Mouse (Mus musculus) thymus, postnatal 0 days (tissue): ENCODE results near the gene Ddx6. TPM values are rescaled to one million over a fixed set of nuclear protein-coding genes. Genes with fewer than 3 reads are reported as not detected.

Source experiments
- DNase-seq: peaks from one replicate; pipeline ENCODE4 v3.0.0-alpha.2; 2015; ENCODE audit warnings: low spot score
- polyA plus RNA-seq: library from polyadenylated mRNA; unstranded; fragments of >200 nt; fragmentation: Nextera tagmentation; extraction: Ambion mirVana; gene quantifications from 2 replicates; pipeline ENCODE4 v1.2.1, GENCODE M21; 2015

The Ddx6 gene
- polyA plus RNA-seq, 1 experiment from 2014 or later, result 29.5 TPM

GRCm38 (mm10) chr9:44685346-44686330 lies 80.9 kb downstream of the Ddx6 start:
- DNase-seq, result peak; percentile 69

- DNase-seq, result no peak
These were observed 81.9 kb downstream of the Ddx6 start for GRCm38 (mm10) chr9:44686638-44687037.

GRCm38 (mm10) chr9:44688013-44688412 lies 83.3 kb downstream of the Ddx6 start:
- DNase-seq, result no peak

Other genes with a start within 250 kb of the Ddx6 start
- gene Vps11, start 243.2 kb upstream of the Ddx6 start, polyA plus RNA-seq, result 30.1 and 30.5 TPM in 2 replicates
- gene Hyou1, start 225.4 kb upstream of the Ddx6 start, polyA plus RNA-seq, result 13.1 and 18.5 TPM in 2 replicates
- gene Slc37a4, start 208.0 kb upstream of the Ddx6 start, polyA plus RNA-seq, result 16.4 and 18.1 TPM in 2 replicates
- 3,300 and 3,396 TPM in 2 replicates for gene Rps25, start 197.8 kb upstream of the Ddx6 start, polyA plus RNA-seq
- gene Trappc4, start 197.3 kb upstream of the Ddx6 start, polyA plus RNA-seq, result 166 and 171 TPM in 2 replicates
- gene Ccdc84, start 186.3 kb upstream of the Ddx6 start, polyA plus RNA-seq, result 24.6 and 27.0 TPM in 2 replicates
- not detected in 2 replicates for gene Foxr1, start 163.8 kb upstream of the Ddx6 start, polyA plus RNA-seq
- gene Upk2, start 149.9 kb upstream of the Ddx6 start, polyA plus RNA-seq, result 0.69 and 1.5 TPM in 2 replicates
- gene Bcl9l, start 122.1 kb upstream of the Ddx6 start, polyA plus RNA-seq, result 3.2 and 4.4 TPM in 2 replicates
- gene Cxcr5, start 43.0 kb upstream of the Ddx6 start, polyA plus RNA-seq, result 1.4 and 1.5 TPM in 2 replicates
- gene Treh, start 68.3 kb downstream of the Ddx6 start, polyA plus RNA-seq, result 0.07 TPM in 1 of 2 replicates, not detected in the other
- 3.0 and 3.3 TPM in 2 replicates for gene Phldb1, start 130.3 kb downstream of the Ddx6 start, polyA plus RNA-seq
- gene Arcn1, start 163.0 kb downstream of the Ddx6 start, polyA plus RNA-seq, result 111 and 116 TPM in 2 replicates
- gene Ift46, start 163.0 kb downstream of the Ddx6 start, polyA plus RNA-seq, result 68.0 and 74.0 TPM in 2 replicates
- gene Tmem25, start 194.4 kb downstream of the Ddx6 start, polyA plus RNA-seq, result 0.72 and 0.82 TPM in 2 replicates
- 1.5 and 3.0 TPM in 2 replicates for gene Ttc36, start 198.2 kb downstream of the Ddx6 start, polyA plus RNA-seq